Mouse (Mus musculus): ENCODE results near the gene Dlgap1. TPM values are rescaled to one million over a fixed set of nuclear protein-coding genes. Genes with fewer than 3 reads are reported as not detected.

Gene Dlgap1
- total RNA-seq, 2 experiments from 2014 or later = not detected

DNA sequence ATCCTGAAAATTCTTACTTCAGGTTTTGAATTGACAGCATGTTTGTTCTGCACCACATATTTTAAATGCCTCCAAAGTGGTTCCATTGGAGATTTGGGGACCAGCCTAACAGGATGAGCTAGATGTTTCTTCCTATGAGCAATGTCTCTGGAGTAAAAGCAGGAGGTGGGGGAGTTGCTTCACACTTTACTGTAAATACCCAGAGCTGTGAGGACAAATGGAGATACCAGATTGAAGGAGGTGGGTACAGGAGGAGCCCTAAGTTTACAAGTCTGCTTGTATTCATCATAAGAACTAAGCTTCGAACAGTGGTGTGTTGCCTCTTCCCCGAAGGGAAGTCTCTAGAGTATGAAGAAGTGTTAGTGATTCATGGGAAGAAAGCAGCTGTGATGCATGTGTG lies 201.0 kb downstream of the Dlgap1 start:
- ATAC-seq (replicated peaks; ENCODE audit: poor library complexity, severe bottlenecking) = no peak

DNA sequence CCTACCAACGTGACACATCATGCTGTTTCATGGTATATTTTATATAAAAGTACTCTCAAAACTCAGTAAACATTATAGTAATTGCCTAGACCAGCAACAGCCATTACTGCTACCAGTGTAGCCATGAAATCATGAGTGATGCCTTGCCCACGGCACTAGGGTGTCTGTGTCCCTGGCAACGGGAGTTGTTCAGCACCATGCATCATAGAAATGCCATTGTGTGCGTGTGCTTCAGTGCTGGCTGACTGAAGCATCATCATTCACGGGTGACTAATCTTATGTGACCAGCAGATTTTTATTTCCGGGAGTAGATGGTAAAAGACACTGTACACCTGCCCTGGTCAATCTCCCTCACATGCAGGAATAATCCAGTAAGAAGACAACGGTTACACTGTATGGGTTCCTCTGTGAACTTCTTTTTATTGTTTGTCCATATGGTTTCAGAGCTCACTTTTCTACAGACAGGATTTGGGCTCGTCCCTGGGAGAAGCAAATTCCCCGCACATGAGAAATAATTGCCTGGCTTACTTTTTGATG lies 203.7 kb downstream of the Dlgap1 start:
- no peak for ATAC-seq (replicated peaks; ENCODE audit: poor library complexity, severe bottlenecking)

DNA sequence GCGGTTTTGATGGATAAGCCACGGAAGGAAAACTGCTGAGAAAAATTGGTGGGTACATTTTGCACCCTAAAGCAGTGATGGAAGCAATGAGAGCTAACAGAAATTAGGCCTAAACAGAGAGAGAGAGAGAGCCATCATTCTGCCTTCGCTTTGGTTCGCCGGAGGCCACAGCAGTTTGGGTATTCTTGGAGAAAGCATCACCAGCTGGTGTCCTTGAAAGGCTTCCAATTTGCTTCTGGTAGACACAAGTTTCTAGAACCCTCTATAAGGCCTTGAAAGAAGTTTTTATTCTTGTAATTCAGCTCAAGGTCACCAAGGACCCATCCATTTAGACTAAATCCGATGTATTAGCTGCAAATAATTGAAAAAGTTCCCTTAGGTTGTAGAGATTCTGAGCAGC lies 205.0 kb downstream of the Dlgap1 start:
- ATAC-seq (replicated peaks; ENCODE audit: poor library complexity, severe bottlenecking) = no peak

DNA sequence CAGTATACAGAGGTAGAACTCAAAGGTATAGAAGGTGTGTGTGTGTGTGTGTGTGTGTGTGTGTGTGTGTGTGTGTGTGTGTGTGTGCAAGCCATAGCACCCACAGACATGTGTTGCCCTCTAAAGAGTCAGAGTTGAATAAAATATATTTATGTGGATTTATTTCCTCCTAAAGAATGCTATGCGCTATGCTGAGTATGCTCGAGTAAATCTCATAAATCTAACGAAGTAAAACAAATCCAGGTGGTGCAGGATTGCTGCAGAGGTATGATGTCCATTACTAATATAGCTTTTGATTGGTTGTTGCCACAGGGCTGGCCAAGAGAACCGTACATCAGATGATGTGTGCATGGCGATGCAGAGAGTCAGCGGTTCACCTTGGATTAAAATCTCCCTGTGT lies 222.4 kb downstream of the Dlgap1 start:
- ATAC-seq (replicated peaks; ENCODE audit: poor library complexity, severe bottlenecking) = no peak

DNA sequence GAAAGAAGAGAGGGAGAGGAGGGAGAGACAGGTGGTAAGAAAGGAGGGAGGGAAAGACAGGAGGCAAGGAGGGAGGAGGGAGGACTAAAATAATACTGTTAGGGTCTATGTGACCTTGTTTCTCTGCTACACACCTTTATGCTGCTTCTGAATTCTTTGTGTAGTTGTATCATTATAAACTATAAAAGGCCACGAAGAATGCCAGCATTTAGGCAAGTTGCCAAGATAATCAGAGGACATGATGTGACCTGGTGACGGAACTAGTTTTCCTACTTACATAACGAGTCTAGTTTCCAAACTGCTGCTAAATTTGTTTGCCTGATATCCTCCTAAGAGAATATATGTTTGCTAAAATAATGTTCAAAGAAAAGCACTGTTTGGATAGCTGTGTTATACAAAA lies 254.0 kb downstream of the Dlgap1 start:
- ATAC-seq (replicated peaks; ENCODE audit: poor library complexity, severe bottlenecking) = no peak

DNA sequence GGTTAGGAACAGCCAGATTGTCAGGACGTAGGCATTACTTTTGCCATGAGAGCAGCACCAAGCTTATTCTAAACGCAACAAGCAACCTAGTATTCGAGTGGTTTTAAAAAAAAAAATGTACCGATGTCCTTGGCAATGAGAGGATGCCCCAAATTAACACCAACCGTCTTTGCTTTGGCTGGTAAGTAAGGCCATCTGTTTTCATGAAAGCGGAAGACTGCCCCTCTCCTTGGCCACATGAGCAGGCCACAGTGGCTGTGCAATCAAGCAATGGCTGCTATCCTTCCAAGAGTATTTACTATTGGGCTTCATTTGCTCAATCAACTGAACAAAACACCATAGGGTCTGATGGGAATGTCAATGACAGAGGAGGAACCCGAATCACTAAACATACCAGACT lies 278.5 kb downstream of the Dlgap1 start:
- no peak for ATAC-seq (replicated peaks; ENCODE audit: poor library complexity, severe bottlenecking)

DNA sequence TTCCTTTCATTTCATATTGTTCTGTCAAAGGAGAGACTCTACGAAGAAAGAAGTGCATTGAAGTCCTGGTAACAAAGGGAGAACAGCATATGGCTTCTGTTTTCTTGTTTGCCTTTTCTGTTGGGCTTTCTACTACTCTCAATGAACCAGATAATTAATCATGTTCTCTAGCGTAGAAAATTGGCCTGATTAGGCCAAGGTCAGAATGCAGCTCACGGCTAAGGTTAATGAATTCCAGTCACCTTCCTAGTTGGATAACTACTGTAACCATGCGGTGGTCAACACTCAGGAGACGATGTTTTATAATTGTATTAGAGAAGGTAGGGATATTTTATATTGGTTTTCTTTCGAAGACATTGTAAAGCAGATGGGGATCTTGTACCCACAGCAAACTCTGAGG lies 279.4 kb downstream of the Dlgap1 start:
- ATAC-seq (replicated peaks; ENCODE audit: poor library complexity, severe bottlenecking) = no peak

DNA sequence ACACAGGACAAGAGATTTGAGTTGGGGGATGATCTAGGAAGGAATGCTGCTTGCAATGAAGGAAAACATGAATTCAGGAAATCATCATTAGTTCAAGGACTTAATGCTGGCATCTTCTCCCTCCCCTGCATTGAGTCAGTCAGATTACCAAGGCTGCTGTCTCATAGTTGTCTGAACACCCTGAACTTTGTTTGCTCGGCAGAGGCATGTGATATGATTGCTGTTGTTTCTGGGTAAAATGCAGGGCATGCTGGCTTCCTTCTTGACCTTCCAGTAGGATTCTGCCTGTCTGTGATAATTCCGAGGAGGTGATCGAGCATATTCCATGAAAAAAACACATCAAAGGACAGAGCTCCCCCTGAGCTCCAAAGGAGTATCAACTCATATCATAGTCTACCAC lies 283.6 kb downstream of the Dlgap1 start:
- no peak for ATAC-seq (replicated peaks; ENCODE audit: poor library complexity, severe bottlenecking)

DNA sequence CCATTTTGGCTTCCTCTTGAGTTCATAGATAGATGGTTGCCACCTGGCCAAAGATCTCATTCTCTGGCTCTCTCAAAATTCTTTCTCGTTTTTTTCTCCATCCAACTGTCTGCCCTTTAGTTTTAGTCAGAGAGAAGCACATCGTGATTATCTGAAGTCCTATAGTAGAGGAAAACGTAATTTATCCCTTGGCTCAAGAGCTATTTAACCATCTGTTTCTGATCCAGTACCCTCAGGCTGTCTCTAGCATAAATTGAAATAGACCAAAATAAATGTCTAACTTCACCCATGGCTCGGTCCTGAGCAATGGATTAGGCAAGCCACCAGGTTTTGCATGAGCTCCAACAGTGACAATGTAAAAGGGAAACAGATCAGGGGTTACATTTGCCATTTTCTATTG lies 287.5 kb downstream of the Dlgap1 start:
- no peak for ATAC-seq (replicated peaks; ENCODE audit: poor library complexity, severe bottlenecking)

DNA sequence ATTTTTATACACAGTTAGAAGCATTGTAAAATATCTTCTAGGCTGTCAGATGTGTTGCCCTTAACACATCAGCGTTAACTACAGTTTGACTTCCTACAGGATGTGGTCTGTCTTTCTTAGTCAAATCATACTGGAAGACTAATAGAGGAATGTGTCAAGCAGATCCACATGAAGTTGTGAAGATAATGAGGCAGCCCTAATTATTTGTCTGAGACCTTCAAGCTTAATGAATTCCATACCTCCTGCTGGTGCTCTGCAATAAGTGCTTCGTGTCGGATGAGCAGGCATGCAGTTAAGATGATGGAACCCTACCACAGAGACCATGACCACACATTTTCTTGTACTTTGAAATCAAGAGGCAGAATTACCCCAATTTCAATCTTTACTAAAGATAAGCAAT lies 294.3 kb downstream of the Dlgap1 start:
- no peak for ATAC-seq (replicated peaks; ENCODE audit: poor library complexity, severe bottlenecking)

DNA sequence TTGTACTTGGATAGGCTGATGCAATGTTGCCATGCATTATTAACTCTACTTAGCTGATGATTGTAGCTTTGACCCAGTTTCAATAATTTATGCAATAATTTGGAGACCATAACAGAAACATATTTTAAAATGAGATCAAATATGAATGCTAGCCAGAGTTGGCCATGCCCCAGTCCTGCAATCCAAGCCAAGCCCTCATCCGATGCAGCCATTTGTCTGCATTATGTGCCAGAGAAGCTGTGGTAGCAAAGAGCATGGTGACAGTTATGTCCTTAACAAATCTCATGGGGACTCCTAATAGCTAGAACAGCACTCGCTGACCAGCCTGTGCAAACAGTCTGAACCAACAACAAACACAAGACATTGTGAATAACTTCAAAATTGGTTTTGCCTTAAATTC lies 303.3 kb downstream of the Dlgap1 start:
- no peak for ATAC-seq (replicated peaks; ENCODE audit: poor library complexity, severe bottlenecking)

DNA sequence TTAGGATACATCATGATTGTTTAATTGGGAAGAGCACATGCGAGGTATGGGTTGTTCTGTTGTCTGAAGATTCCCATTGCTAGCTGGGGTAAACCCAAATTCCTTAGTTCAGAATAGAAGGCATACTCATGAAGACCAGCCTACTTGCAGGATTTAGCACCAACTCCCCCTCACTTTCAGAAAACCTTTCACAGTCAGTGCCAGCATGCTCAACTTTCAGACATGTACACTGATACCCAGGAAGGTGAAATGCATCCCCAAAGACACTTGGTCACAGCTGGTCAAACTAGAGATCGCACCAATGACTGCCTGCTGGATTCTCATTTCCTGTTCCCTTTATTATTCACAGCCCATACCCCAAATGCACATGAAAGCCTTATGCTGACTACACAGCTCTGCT lies 318.8 kb downstream of the Dlgap1 start:
- no peak for ATAC-seq (replicated peaks; ENCODE audit: poor library complexity, severe bottlenecking)

DNA sequence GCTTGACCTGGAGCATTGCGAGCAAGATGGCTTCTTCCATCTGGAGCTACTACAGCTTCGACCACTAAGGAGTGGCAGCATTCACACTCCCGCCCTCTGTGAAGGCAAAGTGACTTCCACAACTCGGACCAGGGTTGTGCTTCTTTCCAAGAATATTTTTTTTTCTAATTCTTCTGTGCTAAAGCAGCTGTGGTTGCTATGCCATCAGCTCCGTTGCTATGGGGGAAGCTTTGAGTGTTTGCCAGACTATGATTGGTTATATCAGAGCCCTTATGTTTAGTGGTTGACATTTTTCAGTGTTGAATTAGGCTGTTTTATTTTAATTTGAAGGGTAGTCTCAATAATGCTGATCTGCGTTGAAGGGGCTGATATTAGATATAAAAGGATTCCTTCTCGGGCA lies 325.2 kb downstream of the Dlgap1 start:
- ATAC-seq (replicated peaks; ENCODE audit: poor library complexity, severe bottlenecking) = no peak

DNA sequence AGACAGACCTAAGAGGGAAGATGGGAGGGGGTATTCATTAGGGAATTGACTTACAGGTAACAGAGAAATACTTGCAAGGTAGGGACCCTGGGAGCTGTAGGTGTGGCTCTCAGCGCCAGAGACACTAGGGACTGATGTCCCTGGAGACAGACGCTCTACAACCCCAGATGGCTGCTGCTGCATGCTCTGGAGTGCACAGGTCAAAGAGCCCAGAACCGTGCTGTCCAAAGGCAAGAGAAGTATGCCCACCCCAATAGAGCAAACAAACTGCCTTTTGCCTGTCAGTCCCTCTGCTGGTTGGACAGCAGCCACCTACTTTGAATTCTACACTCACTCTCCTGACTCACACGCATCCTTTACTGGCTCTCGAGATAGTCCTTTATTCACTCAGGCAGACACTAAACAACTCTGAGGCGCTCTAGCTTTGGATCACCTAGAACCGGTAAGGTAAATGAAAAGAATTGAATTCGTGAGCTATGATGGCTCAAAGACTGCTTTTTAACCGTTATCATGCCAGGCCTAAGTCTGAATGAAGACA lies 333.1 kb downstream of the Dlgap1 start:
- ATAC-seq (replicated peaks; ENCODE audit: poor library complexity, severe bottlenecking) = no peak

DNA sequence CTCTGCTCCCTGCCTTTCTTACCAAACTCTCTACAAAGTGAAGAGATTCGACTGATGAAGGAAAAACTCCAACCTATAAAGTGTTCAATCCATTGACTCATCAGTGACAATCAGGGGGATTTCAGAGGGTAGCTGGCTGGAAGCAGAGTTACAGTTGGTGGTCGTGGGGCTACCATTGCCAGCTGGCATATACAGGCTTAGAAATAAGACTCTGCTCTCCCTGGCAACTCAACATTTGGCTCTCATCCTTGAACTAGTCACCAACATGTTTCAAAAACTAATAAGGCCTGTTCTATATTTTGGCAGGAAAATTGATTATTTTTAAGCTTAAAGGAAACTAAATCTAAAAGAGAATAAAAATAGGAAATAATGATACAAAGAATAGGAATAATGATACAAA lies 333.8 kb downstream of the Dlgap1 start:
- no peak for ATAC-seq (replicated peaks; ENCODE audit: poor library complexity, severe bottlenecking)

DNA sequence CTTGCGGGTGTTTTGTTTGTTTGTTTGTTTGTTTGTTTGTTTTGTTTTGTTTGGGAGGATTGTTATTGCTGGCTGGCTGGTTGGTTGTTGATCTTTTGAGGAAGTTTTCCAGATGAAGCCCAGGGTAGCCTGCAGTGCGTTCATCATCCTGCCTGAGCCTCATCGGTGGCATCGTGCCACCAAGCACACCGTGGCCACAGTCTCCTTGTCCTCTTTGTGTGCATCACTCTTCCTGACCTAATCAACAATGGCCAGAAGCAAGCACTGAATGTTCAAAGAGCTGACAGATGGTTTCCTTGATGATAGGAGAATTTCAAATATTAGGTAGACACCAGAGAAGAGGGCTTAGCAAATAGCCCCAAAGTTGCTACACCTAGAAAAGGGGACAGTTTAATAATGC lies 336.1 kb downstream of the Dlgap1 start:
- no peak for ATAC-seq (replicated peaks; ENCODE audit: poor library complexity, severe bottlenecking)

DNA sequence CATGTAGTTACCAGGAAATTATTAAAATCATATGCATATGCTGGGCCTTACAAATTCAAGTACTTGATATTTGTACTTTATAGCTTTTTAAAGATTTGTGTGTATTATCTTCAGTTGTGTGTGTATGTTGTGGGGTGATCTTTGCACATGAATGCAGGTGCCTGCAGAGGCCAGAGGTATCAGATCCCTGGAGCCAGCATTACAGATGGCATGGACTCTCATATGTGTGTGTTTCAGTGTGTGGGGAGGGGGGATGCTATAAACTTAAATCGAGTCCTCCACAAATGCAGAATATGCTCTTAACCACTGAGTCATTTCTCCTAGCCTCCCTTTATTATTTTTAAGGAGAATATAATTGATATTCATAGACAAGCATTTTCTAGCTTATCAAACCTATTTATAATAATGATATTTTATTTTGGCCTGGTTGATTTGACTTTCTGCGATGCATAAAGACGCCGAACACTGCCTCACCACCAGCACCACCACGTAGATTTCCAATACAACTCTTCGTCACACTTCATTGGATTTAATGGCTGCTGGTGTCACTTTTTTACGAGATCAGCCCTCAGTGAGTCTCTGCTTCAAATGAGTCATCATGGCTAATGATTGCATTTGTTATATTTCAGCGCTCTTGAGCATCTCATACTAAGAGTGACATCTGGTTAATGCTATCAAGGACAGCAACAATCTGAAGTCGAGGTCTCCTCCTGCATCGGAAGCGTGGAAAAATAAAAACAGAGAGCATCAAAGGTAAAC lies 338.7 kb downstream of the Dlgap1 start:
- ATAC-seq (replicated peaks; ENCODE audit: poor library complexity, severe bottlenecking) = no peak

DNA sequence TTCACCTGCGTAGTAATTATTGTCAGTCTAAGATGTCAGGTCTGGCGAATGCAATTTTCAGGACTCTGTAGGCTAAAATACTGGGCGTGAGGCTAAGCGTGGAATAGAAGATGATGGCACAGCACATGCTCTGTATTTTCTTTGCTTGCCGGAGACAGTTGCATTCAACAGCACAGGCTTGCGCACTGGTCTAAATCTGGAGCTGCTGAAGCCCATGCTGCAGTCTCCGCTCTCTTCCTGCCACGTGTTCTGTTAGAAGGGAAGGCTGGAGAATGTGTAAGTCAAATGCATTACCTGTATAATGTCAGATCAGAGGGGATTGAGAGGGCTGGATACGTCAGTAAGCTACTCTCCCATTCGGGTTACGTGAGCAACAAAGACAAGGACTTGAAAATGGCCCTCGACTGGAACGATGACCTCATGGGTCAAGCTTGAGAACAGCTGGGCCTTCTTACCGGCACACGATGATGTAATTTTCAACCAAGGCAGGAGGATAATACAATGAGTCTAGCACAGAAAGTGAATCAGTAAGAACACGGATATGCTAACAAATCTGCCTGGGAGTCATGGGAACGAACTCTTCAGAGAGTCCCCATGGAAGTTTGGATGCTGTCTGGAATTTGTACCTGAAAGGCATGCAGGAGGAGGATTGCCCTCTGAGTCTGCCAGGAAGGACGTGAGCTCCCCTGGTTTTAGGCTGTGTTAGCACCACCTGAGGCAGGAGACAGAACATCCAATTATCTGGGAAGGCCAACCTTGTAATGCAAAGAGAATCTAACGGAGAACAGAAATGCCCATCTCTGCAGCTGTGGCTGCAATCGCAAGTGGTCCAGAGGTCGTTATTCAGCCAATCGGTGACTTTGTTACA lies 339.7 kb downstream of the Dlgap1 start:
- ATAC-seq (replicated peaks; ENCODE audit: poor library complexity, severe bottlenecking) = no peak

DNA sequence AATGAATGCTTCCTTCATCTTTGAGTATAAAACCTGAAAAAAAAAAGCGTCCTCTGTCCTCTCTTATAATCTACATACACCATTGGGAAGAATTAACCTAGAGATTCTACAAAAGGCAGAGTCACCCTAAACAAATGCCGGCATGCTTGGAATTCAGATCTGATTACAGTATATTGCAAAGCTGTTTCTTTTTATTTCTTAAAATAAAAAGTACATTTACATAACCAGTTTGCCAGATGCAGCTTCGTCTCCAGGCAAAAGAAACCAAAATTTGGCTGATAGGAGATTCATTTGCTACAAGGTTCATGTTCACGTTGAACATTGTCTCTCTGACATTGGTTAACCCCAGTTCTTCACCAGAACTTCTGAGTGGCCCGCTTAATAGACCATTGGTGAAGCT lies 347.5 kb downstream of the Dlgap1 start:
- ATAC-seq (replicated peaks; ENCODE audit: poor library complexity, severe bottlenecking) = no peak

DNA sequence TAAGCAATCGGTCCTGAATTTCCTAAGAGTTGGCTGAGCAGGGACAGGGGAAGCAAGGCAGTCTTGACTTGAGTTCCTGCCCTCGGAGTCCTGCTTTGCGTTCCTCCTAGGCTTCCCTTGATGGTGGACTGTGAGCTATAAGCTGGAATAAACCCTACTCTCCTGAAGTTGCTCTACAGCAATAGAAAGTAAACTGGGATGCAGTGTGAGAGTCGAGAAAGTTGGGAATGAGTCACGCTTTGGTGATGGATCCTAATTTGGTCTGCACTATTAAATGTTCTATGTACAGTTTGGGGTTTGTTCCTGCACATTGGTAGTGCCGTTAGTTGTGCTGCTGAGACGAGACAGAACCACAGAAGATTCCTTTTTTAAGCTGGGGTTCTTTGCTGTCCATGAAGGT lies 348.9 kb downstream of the Dlgap1 start:
- ATAC-seq (replicated peaks; ENCODE audit: poor library complexity, severe bottlenecking) = no peak

DNA sequence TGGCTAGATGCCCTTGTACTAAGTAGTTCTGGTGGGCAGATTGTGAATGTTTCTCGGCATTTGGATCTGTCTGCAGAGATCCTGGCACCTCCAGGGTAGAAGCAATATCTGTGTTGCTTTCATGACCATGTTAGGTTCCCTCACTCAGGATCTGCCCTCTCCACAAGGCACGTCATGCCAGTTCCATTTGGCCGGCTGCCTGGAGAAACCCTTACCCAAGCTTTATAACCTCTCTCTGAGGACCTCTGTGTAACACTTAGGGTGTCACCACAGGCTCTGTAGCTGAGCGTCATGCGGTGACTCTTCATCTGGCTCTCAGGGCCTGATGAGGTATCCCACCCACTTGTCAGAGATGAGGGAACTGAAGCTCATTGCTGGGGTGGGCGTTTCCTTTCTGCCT lies 353.1 kb downstream of the Dlgap1 start:
- no peak for ATAC-seq (replicated peaks; ENCODE audit: poor library complexity, severe bottlenecking)

Data from granulocyte monocyte progenitor cell, adult 5-6 weeks (primary cell).